Mouse (Mus musculus) mouse embryonic stem cell (cell line): ENCODE measurements around the gene Nop10.

ENCODE experiments used
- in situ Hi-C, 2 experiments: fragments of 300-500 bp; cut with MboI; formaldehyde crosslinking; loops; 1 replicate in 1 of 2; 3 replicates in 1 of 2; pipeline ENCODE4 v1.14.3; 2019 to 2020; ENCODE audit warnings: low sequenced_read_pairs in 2 of 2, low pct_unique_long_range_greater_than_20kb in 1 of 2, mixed read lengths in 1 of 2; ENCODE audit not compliant: unreplicated experiment in 1 of 2

Gene Nop10

DNA sequence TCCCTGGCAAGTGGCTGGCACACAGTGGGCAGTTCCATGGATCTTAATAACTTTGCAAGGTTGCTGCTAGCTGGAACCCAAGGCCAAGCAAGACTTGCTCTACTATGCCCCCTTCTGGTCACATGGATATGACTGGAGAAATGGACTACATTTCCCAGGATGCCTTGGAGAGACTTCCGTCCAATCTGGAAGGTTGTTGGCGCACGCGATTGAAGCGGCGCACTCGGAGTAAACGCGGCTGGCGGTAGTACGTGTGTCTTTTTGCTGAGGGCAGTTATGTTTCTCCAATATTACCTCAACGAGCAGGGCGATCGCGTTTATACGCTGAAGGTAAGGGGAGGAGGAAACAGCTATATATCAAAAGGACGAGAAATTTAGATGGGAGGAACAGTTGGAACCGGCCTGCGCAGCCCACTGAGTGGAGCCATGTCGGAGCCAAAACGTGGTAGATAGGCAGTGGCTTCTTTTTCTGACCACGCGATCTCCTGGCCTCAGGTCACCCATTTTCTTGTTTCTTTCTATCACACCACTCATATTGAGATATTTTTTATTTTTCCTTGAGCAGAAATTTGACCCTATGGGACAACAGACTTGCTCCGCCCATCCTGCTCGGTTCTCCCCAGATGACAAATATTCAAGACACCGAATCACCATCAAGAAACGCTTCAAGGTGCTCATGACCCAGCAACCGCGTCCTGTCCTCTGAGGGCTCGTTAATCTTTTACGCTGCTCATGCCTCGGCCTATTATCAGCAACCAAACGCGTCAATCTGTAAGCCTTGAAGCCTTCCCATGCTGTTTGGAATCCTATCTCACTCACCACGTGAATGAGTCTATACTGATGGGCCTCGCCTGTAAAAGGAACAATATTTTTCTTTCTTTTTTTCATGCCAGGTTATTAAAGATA lies at the start of gene Nop10:
Gene Nop10, plus strand, starts transcription at position 179 of the 906 bp plus-strand sequence.
- in situ Hi-C loops = loop anchor here (25.0 kb wide), 1 partner anchor 225 kb away; the partner anchor contains the start of genes Aven (in 2 of the 2) and Chrm5 (in 2 of the 2)

DNA sequence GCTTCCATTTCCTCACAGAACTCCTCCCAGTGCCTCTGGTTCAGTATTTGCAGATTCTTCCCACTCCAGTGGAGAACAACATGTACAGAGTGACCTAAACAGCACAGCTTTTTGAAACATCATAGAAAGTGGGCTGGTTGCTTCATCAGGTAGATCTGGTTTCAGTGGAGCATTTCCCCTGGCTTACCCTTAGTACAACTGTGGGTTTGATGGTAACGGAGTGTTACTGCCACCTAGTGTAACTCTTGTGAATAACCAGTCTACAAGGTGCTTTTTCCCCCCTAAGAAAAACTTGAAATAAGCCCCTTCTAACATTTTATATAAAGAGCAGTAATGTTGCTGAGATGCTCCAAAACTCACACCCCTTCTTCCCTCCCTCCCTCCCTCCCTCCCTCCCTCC lies 45.7 kb upstream of the Nop10 start:
- in situ Hi-C loops = no loop called here

DNA sequence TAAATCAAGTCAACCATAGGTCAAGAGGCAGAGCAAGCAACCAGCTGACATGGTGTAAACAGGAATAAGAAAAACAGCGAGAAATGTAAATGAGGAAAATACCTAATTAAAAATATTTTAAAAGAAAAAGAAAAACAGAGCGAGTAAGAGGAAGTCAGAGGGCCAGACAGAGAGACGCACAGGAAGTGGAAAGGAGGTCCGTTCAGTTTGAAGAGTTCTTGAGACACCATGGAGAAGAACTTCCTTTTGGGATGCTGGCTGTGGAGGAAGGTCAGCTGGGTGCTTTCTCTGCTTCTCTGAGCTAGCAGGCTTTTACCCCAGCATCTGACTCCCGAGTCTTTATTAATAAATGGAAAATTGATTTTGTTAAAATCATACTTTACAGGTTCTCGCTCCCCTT lies 44.1 kb upstream of the Nop10 start:
- in situ Hi-C loops = no loop called here

DNA sequence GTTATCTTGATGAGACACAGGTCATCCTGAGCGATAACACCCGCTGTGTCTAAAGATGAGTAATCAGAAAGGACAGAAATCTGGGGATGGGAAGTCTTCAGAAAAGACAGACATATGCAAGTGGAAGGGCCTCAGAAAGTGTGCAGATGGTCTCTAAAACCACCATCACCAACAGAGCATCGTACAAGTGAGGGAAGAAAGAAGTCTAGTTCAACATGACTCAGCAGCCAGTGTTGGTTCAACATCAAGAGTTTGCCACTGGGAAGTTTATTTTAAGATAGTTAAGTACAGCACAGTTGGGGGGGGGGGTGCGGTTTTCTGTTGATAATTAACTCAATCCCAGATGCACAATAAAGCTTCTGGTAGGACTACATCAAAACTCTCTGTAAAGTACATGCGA lies 40.8 kb upstream of the Nop10 start:
- in situ Hi-C loops = no loop called here

DNA sequence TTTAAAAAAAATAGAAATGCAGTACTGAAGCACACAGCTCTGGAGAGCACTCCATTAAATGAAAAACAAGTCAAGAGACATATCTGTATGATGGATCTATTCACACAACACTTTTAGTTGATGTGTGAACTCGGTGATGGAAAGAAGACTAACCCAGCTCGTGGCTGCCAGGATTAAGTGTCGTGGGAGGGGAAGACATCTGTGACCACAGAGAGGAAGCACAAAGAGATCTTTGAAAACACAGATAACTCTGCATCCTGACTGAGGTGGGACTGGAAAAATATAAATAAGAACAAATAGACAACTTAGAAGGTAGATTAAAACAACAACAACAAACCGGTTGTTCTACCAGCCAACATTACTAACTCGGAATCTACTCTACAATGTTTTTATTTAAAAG lies 39.1 kb upstream of the Nop10 start:
- in situ Hi-C loops = no loop called here

DNA sequence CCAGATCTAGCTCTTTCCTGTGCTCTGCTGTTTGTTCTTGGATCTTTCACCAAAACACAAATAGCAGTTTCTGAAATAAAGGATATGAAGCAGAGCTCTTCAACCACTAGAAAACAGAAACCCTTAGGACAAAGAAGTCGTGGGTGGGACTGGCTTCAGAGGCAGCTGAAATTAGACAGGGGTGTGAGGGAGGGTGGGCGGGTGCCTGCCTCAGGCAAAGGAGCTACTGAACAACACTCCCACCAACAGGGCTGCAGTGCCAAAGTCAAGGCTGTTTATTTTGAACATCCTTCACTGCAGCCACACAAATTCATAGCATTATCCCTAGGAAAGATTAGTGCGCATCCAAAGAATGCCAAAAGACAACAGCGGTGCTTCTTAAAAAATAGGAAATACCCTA lies 37.4 kb upstream of the Nop10 start:
- in situ Hi-C loops = no loop called here

DNA sequence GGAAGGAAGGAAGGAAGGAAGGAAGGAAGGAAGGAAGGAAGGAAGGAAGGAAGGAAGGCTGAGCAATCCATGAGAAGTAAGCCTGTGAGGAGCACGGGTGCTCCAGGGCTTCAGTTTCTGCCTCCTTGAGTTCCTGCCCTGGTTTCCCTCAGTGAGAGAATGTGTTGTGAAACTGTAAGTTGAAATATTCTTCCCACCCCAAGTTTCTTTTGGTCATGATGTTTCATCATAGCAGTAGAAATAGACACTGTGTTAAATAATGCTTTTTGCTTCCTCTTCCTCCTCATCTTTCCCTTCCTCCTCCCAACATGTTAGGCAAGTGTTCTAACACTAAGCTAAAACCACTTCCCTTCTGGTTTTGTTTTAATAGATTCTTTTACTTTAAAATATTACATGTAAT lies 29.1 kb upstream of the Nop10 start:
- in situ Hi-C loops = no loop called here

DNA sequence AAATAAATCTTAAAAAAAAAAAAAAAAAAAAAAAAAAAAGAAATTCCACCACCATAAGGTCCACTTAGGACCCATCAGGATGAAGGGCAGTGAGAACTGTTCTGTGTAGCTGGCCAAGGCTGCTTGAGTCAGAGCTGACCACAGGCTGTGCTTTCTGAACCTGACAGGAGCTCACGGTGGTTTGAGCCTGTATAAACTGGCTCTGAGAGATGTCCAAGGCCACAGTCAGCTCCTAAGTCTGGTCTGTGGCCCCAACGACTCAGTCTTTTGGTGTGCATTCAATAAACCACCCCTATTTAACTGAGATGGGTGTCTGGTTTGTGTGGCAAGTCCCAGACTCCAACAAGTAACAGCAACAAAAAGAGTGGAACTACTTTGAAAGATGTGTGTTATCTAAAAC lies 25.1 kb upstream of the Nop10 start:
- in situ Hi-C loops = no loop called here

DNA sequence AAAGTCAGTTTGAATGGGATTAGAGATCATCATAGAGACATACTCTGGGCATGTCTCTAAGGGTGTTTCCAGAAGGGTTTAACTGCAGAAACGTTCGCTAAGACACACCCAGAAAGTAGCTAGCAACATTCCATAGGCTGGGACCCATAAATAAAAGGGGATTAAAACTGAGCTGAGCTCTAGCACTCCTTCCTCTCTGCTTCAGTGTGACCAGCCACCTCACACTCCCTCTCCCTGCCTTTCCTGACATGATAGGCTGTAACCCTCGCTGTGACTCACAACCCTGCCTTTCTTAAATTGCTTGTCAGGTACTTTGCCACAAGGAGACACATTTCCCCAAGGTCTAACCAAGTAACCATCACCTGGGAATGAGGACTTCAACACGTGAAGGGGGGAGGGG lies 23.7 kb upstream of the Nop10 start:
- in situ Hi-C loops = no loop called here

DNA sequence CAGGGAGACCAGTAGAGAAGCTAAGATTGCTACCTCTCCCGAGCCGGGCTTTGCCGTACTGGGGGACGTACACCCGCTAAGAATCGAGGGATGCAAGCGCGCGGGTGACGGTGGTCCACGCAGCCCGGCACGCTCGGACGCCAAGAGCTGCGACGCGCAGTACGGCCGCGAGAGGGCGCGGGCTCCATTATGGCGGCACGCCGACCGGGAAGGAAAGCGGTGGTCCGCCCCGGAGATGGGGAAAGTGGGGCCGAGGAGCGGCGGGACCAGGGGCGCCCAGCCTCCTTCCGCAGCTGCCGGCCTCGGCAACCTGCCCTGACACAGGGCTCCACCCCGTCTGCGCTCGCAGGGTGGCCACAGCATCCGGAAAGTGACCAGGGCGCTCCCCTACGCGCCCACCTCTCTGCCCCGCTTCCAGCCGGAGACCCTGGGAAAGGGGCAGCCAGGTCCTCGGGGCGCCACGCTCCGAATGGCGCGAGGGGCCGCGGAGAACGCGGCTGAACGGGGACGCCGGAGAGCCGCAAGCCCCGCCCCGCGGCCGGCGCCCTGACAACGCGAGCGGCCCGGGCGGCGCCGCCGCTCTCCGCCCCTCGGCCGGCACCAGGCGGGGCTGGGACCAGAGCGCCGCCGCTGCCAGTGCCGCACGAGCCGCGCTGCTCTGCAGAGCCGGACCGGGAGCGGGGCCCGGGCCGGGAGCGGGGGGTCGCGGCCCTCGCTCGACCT lies 22.4 kb upstream of the Nop10 start, which contains the start of gene Lpcat4:
Gene Lpcat4, plus strand, starts transcription at position 257 of the 723 bp plus-strand sequence.
- in situ Hi-C loops = no loop called here

DNA sequence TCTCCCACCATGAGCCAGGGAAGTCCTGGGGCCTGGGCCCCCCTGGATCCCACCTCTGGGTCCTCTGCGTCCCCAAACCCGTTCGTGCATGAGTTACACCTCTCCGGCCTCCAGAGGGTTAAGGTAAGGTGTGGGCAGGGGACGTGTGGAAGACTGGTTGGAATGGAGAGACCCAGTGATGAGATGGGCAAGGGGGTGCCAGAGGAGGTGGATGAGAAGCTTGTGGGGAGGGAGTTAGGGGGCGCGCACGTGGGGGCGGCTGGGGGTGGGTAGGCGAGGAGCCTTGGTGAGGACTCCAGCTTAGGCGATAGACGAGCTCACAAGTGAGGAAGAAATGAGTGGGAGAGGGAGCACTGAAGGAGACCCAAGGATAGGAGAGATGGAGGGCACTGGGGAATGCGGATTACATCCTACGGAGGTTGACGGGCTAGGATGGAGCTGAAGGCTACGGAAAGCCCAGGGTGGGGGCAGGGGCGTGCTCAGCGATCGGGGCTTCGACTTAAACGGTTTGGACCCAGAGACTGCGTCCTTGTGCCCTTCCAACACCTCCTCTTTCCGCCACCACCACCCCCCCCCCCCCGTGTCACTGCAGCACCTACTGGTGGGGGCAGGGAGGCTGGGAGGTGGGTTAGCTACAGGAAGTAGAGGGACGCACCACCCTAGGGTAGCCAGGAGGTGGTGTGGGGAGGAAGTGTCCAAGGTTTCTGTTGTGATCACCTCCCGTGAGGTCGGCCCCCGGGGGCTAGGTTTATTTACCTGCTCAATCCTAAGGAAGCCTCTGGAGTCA lies 21.6 kb upstream of the Nop10 start:
- in situ Hi-C loops = no loop called here

DNA sequence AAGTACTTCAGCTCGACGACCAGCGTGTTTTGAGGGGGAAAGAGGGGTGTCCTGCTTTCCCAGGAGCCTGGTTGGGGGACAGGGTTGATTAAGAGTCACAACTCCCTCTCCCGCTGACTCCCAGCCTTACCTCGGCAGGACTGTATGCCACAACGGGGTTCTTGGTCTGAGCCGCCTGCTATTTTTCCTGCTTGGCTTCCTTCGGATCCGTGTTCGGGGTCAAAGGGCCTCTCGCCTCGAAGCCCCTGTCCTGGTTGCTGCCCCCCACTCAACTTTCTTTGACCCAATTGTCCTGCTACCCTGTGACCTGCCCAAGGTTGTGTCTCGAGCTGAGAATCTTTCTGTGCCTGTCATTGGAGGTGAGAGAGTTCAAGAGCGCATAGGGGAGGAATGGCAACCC lies 19.9 kb upstream of the Nop10 start:
- in situ Hi-C loops = no loop called here

DNA sequence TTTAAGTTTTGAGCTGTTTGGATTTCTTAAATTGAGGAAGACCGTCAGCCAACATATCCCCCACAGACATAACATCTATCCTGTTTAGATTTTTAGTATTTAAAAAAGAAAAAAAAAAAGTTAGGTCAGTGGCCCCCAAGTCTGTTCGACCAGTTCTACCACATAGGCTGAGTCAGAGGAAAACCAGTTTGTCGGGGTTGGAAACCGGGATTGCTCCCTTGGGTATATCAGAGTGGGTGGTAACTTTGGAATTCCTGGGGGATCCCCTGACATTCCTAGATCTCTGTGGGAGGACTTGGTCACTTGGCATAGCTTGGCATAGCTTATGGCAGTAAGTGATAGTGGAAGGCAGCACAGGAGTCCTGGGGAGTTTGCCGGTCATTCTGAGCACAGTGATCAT lies 16.4 kb upstream of the Nop10 start:
- in situ Hi-C loops = no loop called here

DNA sequence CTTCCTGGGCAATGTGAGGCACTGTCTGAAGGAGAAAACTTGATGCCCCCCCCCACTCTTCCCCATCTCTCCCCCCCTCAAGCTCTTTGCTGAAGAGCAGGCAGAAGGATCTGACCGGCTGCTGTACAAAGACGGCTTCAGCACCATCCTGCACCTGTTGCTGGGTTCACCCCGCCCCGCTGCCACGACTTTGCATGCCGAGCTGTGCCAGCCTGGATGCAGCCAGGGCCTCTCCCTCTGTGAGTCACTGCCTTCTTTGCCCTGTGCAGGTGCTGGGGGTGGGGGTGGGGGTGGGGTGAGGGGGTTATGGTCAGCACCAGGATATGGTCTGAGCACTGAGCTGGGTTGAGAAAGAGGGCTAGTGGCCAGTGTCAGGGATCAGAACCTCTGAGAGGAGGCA lies 15.5 kb upstream of the Nop10 start:
- in situ Hi-C loops = no loop called here

DNA sequence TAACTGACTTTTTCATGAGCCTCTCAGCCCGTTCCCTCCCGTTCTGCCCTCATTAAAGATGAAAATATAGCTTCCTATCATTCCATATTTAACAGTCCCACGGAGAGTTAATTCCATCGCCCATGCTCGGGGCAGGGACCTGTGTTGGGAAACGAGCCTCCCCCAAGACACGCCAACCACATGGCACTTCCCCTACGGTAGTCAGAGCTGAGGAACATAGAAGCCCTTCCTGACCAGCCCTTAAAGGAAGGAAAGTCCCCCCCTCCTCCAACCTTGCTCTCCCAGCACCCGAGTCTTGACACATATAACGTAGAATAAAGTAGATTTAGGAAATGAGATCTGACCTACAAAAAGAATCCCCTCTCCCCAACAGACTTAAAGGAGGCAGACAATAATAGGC lies 14.4 kb upstream of the Nop10 start:
- in situ Hi-C loops = no loop called here

DNA sequence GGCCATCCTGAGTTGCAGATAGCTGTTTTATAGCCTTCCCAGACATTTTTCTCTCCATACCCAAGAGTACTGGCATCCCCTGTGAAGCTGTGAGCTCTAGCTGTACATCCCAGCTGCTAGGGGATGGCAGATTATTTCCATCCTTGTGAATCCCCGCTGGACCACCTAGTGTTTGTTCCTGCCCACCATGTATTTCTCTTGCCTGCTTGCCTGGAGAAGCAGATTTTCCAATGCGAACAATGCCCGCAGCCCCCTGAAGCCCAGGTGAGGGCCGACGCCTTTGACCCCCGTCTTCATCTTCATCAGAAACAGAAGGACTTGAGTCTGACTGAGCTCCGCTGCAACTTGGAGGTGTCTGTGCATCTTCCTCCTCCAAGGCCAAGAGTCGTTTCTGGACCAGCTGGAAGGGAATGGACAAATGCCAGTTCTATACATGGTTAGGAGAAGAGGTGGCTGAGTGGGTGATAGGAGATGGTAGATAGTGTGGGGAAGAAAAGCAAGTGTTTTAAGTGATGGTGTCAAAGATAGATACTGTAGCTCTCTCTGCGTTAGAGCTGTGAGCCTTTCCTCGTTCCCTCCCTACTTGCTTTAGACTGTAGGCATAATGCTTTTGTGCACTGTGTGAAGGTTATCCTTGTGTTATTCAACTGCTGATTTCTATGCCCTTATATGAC lies 11.8 kb upstream of the Nop10 start:
- in situ Hi-C loops = loop anchor here (25.0 kb wide), 1 partner anchor 237 kb away; the partner anchor contains the start of genes Aven (in 2 of the 2) and Chrm5 (in 2 of the 2)

DNA sequence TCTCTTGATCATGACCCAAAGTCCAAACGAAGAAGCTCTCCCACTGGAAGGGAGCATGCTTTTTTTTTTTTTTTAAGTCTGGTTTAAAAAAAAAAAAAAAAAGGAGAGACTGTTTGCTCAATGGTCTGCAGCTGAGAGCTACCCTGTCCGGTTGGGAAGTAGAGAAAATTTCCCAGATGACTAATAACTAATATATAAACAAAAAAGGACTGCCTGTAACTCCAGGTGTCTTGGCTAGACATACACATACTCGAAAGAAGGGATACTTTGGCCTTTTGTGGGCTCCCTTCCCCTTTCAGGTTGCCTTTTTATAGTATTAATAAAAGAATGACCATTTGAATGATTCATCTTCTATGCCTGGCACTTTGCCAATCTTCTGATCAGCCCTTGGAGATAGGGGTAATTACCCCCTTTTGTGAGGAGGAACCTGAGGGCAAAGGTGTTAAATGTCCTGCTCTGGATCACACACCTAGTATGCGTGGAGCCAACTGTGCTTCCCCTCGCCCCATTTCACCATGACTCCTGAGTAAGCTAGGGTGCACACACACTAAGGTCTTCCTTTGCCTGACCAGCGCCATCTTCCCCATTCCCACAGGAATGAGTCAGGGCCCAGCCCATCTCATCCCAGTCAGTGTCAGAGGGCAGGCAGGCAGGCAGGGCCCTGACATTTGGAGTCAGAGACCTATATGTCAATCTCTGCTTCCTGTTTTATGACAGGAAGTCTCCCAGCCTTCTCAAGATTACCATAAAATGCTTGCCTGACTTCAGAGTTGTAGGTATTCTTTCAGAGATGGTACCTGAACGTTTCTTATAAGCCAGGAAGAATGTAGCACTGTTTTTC lies 6.8 kb upstream of the Nop10 start:
- in situ Hi-C loops = loop anchor here (25.0 kb wide), 1 partner anchor 232 kb away; the partner anchor contains the start of genes Aven (in 2 of the 2) and Chrm5 (in 2 of the 2)
